Mouse (Mus musculus): ENCODE measurements around the gene Sergef.

- no peak for TF ChIP-seq HCFC1 (IDR thresholded peaks at IDR 0.05; ENCODE audit: borderline replicate concordance, insufficient read depth, low read length)
- TF ChIP-seq ZC3H11A (IDR thresholded peaks at IDR 0.05; ENCODE audit: borderline replicate concordance, low read depth, low read length), result no peak
- no peak for TF ChIP-seq CHD2 (IDR thresholded peaks at IDR 0.05; ENCODE audit: low read depth, low read length)
- TF ChIP-seq ZNF384 (IDR thresholded peaks at IDR 0.05; ENCODE audit: low read depth, low read length), result no peak
Measured at GRCm38 (mm10) chr7:46589181-46589580, 50.4 kb downstream of the Sergef start.

Data from ES-E14 (cell line).